9 mouse cellular contexts compared by ENCODE assay signal in the genomic region with DNA sequence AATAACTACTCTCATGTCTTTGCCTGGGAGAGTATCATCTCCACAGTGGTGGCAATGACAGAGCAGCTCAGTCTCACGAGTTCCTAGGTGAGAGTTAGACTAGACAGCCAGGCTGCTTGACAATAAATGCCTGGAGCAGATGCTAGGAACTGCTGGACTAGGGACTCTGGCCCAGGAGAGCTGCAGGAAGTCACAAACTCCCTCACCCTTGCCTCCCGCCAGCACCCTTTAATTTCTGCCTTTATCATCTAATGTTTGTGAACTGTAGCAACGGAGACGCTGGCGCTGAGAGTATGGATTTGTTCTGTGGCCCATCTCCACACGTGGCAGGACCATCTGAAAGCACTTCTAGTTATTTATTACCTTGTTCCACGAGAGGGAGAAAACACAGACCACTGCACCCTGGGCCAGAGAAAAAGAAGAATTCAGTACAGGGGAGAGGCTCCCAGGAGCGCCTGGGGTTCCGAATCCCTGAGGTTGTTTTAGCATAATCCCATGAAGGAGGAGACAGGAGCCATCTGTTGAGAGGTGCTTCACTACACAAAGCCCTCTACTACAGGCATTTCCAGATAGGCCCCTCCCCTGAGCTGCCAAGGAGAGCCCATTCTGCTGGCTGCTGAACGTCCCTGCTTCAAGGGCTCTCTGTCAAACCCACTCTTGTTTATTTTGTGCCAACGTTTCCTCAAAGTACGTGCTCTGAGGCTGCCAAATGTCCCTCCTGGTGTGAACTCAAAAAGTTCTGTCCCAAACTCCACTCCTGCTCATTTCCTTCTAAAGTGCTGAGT.
A peak's percentile ranks its signal among the peaks of the same experiment; 100 is the strongest.
DNase-seq lines count a peak whose midpoint lies in the region; ATAC-seq and TF ChIP-seq lines count a peak whose summit lies in the region.
"Had no signal": no experiment of that assay in that cellular context is flagged by ENCODE, and none has a peak within 500 bp of the region (broad histone marks: within the 10 kb centered on the region; RNA-seq: fewer than 3 reads in every experiment).

No protein-coding gene starts in this region.

- H3K4me1 ChIP-seq in intestine, postnatal 0 days (replicated peaks; ENCODE audit: control insufficient read depth, insufficient read depth, low read length): 0 out of 2 replicates have a peak, but pooled peaks cover 3% of the 10 kb centered on the region
- H3K4me1 ChIP-seq in lung, adult 2 months (ENCODE audit: control insufficient read depth, insufficient read depth, low read length): peaks cover 12% of the 10 kb centered on the region
- no peaks in the 10 kb centered on the region for H3K4me1 ChIP-seq in small intestine, adult 2 months (ENCODE audit: control insufficient read depth, insufficient read depth, insufficient read length, low read length)

- DNase-seq in gastrocnemius, adult 2 months: peak; percentile 37
- no peak for DNase-seq in gastrocnemius, adult 18-20 months (ENCODE audit: low spot score)
- peak; percentile 12 for DNase-seq in gastrocnemius, postnatal 14 days
- DNase-seq in lung, adult 2 months: peak; percentile 51
- no peak for DNase-seq in B cell, adult 2 months
- no peak for DNase-seq in thymus, postnatal 10 days (ENCODE audit: low spot score in 2 of 2)

- TF ChIP-seq CTCF in gastrocnemius, adult 2 months (IDR thresholded peaks at IDR 0.05): no peak; the same call in 1 of the 2 replicates
- no peak for TF ChIP-seq CTCF in intestine, postnatal 0 days (IDR thresholded peaks at IDR 0.05; ENCODE audit: low read depth)
- no peak for TF ChIP-seq CTCF in lung, adult 2 months (IDR thresholded peaks at IDR 0.05; ENCODE audit: insufficient read depth, low read length)
- TF ChIP-seq CTCF in small intestine, adult 2 months (IDR thresholded peaks at IDR 0.05; ENCODE audit: extremely low read depth, insufficient read length, insufficient replicate concordance, low read depth, low read length): no peak

- 0 out of 2 replicates have a peak, but pooled peaks have one; percentile 16 for ATAC-seq in intestine, postnatal 0 days

- H3K4me3 ChIP-seq in gastrocnemius, adult 2 months: peak overlapping the region; percentile 48
- H3K4me3 ChIP-seq in intestine, postnatal 0 days (ENCODE audit: low read depth, low read length): no peak overlapping the region
- H3K4me3 ChIP-seq in lung, adult 2 months (replicated peaks; ENCODE audit: extremely low read depth, low read depth, low read length): no peak overlapping the region
- no peak overlapping the region for H3K4me3 ChIP-seq in small intestine, adult 2 months (ENCODE audit: low read depth, low read length)

- no peaks in the 10 kb centered on the region for H3K27me3 ChIP-seq in intestine, postnatal 0 days (replicated peaks; ENCODE audit: control insufficient read depth, insufficient read depth, low read length)
- no peaks in the 10 kb centered on the region for H3K27me3 ChIP-seq in small intestine, adult 2 months (ENCODE audit: control insufficient read depth, insufficient read depth, low read length)
- H3K27me3 ChIP-seq: CH12.LX had no signal

- 17% methylated on average over 12 of the region's 12 CpGs for WGBS in intestine, postnatal 0 days
- 27% methylated on average over 12 of the region's 12 CpGs for WGBS in lung, adult 2 months
- 31% methylated on average over 12 of the region's 12 CpGs for WGBS in small intestine, adult 2 months

- no peaks in the 10 kb centered on the region for H3K36me3 ChIP-seq in intestine, postnatal 0 days (ENCODE audit: control insufficient read depth, insufficient read depth)
- H3K36me3 ChIP-seq in small intestine, adult 2 months (ENCODE audit: control insufficient read depth, insufficient read depth, low read length): no peaks in the 10 kb centered on the region

- H3K9ac ChIP-seq in intestine, postnatal 0 days (ENCODE audit: low read depth, low read length): no peak overlapping the region

- peak overlapping the region; percentile 10; the same call in 1 of the 2 replicates for H3K4me2 ChIP-seq in intestine, postnatal 0 days (replicated peaks; ENCODE audit: low read depth)

- H3K9me3 ChIP-seq in intestine, postnatal 0 days (ENCODE audit: control insufficient read depth): no peaks in the 10 kb centered on the region

- peak overlapping the region; percentile 87 for H3K27ac ChIP-seq in gastrocnemius, adult 2 months
- H3K27ac ChIP-seq in intestine, postnatal 0 days (ENCODE audit: low read depth, low read length): peak overlapping the region; percentile 58; the same call in 1 of the 2 replicates
- H3K27ac ChIP-seq in small intestine, adult 2 months (ENCODE audit: insufficient read depth, low read depth, low read length): peak overlapping the region; percentile 31; the same call in 1 of the 2 replicates

- no peak for TF ChIP-seq POLR2A in lung, adult 2 months (IDR thresholded peaks at IDR 0.05; ENCODE audit: borderline replicate concordance, extremely low read depth, low read depth, low read length)
- no peak for TF ChIP-seq POLR2A in small intestine, adult 2 months (IDR thresholded peaks at IDR 0.05; ENCODE audit: low read depth, low read length)

- intact Hi-C loops in gastrocnemius, adult 2 months (cut with DNase I): loop anchor here (1.0 to 10.0 kb wide), 5 partner anchors 105 to 321 kb away; a partner anchor contains a TSS
- intact Hi-C loops in gastrocnemius, postnatal 14 days (cut with DNase I; ENCODE audit: low total_unique reads): loop anchor here (5.0 to 10.0 kb wide), 2 partner anchors 226 to 249 kb away; a partner anchor contains a TSS

Comparison
In these comparisons a context has a peak if more than half of its experiments do, and no peak if none do; other contexts are left out.
1. DNase-seq: peak in gastrocnemius, adult 2 months (single experiment), gastrocnemius, postnatal 14 days (single experiment) and lung, adult 2 months (single experiment); none in gastrocnemius, adult 18-20 months (single experiment), B cell, adult 2 months (0 of 2) and thymus, postnatal 10 days (0 of 2).
2. H3K27ac ChIP-seq: peak in every context shown above with its lines; median percentile 87 in gastrocnemius, adult 2 months; 58 in intestine, postnatal 0 days; 31 in small intestine, adult 2 months.